Mouse (Mus musculus): ENCODE data around the gene Ccdc136.

Gene Ccdc136

DNA sequence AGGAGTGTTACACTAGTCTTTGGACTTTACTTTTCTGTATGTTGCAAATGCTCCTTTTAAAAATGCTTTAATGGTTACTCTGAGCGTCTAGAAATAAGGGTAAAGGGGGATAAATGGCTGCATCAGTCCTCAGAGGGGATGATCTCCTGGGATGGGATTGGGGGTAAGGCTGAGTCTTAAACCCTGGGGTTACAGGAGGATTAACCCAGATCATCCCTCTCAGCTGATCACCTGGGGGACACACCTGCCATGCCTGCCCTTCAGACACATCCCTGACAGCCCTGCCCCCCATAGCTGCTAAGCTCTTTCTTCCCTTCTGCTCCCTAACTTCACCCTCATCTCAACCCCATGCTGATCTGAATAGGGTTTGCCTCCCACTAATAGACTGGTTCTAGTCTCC lies 1.8 kb upstream of the Ccdc136 start:
- DNase-seq (ENCODE audit: low spot score), result no peak

- DNase-seq (ENCODE audit: low spot score), result no peak
Measured at GRCm38 (mm10) chr6:29396714-29397540, 818 bp downstream of the Ccdc136 start.

DNA sequence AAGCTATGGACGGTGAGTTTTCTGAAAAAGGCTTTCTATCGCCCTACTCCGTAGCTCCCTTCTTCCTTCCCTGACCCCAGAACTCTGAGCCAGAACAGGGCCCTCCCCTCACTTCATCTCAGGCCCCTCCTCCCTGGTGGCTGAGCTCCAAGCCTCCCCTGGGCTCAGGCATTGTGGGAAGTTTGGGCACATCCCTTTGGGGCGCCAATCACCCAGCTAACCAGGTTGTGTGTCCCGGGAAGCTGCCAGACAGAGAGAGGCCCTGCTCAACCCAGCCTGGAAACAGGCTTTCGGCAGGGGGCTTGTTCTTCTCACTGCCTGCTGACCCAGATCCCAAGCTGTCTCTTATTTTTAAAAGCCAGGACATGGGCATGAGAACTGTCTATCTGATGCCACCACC lies 1.5 kb downstream of the Ccdc136 start:
- DNase-seq (ENCODE audit: low spot score), result no peak

GRCm38 (mm10) chr6:29399851-29400250 lies 3.7 kb downstream of the Ccdc136 start:
- no peak for DNase-seq (ENCODE audit: low spot score)

DNA sequence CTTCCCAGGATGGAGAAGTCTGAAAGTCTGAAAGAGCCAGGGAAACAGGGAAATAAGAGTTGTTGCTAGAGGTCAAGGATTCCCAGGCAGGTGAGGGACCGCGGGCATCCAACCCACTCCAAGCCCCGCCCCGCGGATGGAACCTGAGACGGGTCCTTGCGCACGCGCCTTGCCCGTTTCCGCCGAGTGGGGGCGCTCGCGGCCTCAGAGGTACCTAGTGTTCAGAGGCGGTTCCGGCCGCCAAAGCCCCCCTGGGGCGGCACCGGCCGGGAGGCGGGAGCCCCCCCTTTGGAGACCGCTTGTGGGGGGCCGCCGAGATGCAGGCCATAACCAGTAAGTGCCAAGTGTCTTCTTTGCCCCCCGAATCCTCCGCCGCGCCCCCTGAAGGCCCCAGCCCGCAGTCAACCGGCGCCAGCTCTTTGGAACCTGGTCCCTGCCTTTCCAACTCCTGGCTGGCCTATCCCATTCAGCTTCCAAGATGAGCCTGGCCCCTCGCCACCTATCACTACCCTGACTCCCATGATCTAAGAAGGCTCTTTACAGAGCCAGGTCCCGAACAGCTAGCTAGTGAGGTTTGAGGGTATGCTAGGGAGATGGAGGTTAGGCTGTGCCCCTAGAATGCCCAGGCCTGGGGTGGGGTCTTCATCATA lies 6.7 kb downstream of the Ccdc136 start:
- DNase-seq (ENCODE audit: low spot score), result no peak

DNA sequence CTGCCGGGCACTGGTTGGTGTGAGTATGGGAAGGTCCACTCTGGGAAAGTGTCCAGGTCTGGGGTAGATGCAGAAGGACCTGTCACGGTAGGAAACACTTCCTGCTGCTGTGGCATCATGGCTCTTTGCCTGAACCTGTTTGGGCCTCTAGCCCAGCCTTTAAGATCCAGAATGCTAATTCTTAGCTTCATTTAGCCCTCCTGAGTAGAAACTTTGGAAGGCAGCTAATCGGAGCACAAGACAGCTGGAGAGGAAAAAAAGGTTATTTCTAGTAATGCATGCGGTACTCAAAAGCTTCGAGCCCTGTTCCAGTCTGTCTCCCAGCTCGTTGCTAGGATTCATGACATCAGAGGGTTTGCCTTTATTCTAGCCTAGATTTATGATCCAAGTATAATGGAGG lies 10.3 kb downstream of the Ccdc136 start:
- DNase-seq (ENCODE audit: low spot score), result no peak

DNA sequence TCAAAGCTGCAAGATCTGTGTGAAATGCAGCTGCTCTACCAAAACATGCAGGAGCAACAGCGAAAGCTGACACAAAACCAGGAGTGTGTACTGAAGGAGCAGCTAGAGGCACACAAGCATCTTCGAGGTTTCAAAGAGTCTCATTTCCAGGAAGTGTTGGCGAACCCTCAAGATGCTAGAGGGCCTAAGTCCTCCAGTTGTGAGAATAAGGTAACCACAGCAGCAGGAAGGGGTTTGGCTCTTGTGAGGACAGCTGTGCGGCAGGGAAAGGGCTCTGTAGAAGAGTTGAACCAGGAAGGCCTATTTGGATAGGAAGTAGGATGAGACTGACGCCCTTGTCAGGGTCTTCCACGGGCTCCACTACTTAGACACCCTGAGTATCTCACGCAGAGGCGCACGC lies 19.3 kb downstream of the Ccdc136 start:
- DNase-seq (ENCODE audit: low spot score), result no peak

GRCm38 (mm10) chr6:29420596-29420995 lies 24.5 kb downstream of the Ccdc136 start:
- no peak for DNase-seq (ENCODE audit: low spot score)

DNA sequence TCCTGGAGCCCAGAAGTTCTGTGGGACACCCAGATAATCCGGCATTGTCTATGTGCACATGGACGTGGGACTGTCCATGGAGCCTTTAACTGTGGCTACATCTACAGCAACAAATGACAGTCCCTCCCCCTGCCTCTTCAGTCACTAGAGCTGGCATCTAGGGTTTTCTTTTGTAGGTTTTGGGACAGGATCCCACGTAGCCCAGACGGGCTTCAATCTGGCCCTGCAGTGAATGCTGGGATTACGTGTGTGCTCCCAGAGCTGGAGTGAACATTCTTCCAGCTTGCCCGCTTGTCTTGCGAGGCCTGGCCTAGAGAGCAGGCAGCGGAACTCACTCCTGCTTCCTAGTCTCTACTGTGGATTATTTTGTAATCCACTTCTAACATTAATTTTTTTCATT lies 29.0 kb downstream of the Ccdc136 start:
- no peak for DNase-seq (ENCODE audit: low spot score)

GRCm38 (mm10) chr6:29426331-29426730 lies 30.2 kb downstream of the Ccdc136 start:
- no peak for DNase-seq (ENCODE audit: low spot score)

GRCm38 (mm10) chr6:29428171-29428570 lies 32.1 kb downstream of the Ccdc136 start:
- DNase-seq (ENCODE audit: low spot score), result no peak

- no peak for DNase-seq (ENCODE audit: low spot score)
Measured at GRCm38 (mm10) chr6:29430681-29431420, 34.7 kb downstream of the Ccdc136 start.

DNA sequence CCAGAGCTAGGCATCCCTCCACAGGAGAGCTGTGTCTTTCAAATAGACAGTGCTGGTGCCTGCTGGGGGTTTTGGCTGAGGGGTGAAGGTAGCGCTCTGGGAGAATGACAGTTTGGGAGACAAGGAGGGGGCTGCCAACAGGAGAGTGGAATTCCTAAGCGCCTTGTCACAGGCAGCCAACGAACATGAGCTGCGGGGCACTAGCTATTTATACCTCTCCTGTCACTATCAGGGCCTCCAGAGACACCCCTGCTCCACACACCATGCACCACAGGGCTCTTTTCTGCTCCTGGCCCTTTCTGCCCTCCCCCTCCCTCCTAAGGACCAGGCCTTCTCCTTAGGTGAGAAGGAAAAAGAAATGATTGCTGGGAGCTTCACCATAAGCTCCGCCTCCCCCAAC lies 35.4 kb downstream of the Ccdc136 start:
- DNase-seq (ENCODE audit: low spot score), result no peak

GRCm38 (mm10) chr6:29432156-29432555 lies 36.0 kb downstream of the Ccdc136 start:
- no peak for DNase-seq (ENCODE audit: low spot score)

DNA sequence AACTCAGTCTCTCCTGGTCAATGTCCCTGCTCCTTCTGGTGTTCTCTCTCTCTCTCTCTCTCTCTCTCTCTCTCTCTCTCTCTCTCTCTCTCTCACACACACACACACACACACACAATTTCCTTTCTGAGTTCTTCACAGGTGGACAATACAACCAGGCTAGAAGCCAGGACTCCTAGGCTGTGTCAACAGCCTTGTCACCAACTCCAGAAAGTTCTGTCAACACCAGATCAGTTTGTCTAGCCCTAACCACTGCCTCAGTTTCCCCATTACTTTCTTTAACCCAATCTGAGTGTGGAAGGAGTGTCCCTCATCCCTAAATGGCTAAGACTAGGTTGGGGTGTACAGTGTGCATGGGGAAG lies 36.5 kb downstream of the Ccdc136 start:
- no peak for DNase-seq (ENCODE audit: low spot score)

DNA sequence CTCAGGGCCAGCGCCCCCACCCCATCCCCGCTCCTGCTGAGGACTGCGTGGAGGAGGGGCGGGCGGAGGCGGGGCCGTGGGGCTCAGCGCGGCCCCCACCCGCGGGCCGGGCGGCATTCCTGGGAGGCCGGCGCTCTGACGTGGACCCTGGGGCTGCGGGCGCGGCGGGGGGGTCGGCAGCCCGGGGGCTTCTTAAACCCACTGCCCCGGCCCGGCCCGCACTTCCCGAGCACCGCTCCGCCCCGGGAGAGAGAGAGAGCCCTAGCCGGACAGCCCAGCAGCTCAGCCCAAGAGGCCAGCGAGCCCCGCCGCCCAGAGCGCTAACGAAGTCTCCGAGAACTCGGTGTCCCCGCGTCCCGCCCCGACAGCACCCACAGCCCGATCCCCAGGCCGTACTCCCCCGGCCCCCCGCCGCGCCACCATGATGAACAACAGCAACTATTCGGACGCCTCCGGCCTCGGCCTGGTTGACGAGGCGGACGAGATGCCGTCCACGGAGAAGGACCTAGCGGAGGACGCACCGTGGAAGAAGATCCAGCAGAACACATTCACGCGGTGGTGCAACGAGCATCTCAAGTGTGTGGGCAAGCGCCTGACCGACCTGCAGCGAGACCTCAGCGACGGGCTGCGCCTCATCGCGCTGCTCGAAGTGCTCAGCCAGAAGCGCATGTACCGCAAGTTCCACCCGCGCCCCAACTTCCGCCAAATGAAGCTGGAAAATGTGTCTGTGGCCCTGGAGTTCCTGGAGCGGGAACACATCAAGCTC lies 37.1 kb downstream of the Ccdc136 start, which contains the start of gene Flnc:
Gene Flnc (plus strand): TSS at position 219 of the 766 bp plus-strand sequence.
- DNase-seq (ENCODE audit: low spot score), result peak; percentile 50

DNA sequence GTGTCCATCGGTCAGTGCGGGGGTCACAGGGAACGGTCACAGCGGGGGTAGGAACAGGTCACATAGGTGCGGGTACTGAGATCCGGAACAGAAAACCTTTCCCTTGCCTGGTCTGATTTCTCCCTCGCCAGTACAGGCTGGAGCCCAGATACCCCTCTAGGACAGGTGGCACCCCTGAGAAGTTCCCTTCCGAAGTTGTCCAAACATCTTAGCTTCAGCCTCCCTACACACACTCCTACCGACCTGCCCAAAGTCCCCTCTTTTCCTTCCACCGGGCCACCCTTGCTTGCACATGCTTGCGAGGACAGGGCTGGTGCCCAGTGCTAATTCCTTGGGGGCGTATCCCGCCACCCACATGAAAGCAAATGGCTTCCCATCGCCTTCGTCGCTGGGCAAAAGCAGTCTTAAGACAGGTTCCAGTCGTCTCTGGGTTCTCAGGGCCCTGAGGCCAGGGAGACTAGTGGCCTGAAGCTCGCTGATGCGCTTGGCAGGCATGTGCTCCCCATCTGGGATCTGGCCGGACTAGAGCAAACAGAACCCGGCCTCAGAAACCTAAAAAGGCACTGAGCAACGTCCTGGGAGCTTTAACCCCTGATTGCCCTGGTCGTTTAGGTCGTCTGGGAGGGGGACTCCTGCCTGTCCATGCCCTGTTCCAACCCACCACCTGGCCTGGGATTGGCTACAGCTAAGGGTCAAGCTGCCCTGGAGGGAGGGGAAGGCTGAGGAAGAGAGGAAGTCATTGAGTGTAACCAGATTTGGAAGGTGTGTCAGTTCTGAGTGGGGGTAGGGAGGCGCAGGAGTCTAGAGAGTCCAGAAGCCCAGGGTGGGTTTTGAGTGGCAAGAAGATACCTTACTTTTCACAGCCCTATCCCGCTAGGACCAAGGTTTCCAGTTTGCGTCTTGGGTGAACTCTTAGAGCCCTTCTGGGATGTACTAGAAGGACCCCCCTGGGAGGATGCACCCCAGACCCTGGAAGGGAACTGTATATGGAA lies 38.0 kb downstream of the Ccdc136 start:
- DNase-seq (ENCODE audit: low spot score), result peak; percentile 22

- no peak for DNase-seq (ENCODE audit: low spot score)
Measured at GRCm38 (mm10) chr6:29434911-29435691, 39.0 kb downstream of the Ccdc136 start.

DNA sequence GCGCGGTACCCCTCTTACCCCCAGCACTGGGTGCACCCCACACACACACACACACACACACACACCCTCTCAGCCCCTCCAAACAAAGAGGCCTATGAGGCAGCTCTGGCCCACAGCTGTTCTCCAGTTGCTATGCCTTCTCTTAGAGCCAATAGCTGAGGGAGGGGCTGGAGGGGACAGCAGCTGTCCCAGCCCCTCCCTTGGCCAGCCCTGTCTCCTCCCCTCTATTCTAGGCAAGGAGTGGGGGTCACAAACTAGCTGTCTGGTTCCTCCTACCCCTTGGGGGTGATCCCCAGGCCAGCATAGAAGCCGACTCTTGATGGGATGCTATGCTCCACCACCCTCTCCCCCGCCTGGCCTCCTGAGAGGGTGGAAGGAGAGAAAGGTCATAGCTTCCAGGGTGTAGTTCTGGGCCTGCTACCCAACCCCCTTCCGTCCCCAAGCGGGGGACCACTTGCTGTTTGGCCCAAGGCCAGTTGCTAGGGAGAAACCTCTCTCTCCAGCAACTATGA lies 39.9 kb downstream of the Ccdc136 start:
- DNase-seq (ENCODE audit: low spot score), result no peak

DNA sequence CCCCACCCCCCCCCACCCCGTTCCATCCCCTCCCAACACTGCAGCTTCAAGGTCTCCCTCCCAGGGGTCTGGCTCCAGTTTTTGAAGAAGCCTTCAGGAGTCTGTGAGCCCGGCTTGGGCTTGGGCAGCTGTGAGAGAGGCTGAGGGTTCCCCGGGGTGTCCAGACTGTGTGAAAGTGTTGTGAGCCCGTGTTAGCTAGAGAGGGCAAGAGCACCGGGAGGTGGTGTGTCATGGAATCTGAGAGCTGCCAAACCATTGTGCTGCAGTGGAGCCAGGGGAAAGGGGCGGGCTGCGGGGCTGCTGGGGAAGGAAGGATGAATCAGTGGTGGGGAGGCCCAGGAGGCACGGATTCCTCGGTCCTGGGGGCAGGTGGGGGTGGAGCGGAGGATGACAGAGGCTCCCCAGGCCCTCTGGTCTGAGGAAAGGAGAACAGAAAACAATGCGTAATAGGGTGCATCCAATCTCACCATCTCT lies 40.4 kb downstream of the Ccdc136 start:
- DNase-seq (ENCODE audit: low spot score), result peak; percentile 35
